Mouse (Mus musculus): Measurements from ENCODE around the gene Klf16.

Gene Klf16

DNA sequence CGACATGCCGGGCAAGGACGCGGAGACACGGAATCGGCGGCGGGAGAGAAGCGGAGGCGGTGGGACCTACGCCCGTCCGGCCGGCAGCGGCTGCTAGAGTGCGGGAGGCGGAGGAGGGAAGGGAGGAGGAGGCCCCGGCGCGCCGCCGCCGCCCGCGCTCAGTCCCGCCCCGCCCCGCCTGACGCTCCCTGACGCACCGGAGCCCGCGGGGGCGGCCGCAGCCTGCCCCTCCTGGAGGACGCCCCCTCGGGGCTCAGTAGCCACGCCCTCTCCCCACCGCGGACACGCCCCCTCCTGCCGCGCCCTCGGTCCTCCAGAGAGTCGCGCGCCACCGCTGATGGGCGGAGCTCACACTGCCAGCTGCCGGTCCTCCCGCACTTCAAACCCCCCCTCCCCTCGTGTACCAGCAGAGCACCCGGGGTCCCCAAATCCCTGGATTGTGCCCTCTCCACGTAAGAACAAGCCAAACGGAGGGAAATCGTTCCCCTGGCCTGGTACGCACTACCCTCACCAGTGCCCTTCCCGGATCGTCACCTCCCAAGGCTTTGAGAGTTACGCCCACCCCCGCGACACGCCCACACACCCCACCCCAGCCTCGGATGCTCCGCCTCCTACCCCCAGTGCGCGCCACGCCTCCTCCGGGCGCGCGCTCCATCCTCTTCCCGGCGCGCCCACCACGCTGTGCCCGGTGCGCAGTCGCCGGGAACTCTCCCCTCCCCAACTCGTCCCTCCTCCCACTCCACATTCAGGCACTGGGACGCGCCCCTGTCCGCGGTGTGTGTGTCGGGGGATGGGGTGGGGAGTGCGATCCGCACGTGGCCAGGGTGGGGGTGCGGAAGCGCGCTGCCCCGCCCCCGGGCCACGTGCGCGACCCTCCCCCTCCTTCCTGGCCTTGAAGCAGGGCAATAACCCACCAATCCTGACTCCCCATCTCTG is at the start of gene Klf16:
Gene Klf16, minus strand, starts transcription at position 127 of the 936 bp plus-strand sequence.
- in situ Hi-C loops (cut with MboI): loop anchor here (5.0 kb wide), 1 partner anchor 105 kb away; no protein-coding TSS in a partner anchor

DNA sequence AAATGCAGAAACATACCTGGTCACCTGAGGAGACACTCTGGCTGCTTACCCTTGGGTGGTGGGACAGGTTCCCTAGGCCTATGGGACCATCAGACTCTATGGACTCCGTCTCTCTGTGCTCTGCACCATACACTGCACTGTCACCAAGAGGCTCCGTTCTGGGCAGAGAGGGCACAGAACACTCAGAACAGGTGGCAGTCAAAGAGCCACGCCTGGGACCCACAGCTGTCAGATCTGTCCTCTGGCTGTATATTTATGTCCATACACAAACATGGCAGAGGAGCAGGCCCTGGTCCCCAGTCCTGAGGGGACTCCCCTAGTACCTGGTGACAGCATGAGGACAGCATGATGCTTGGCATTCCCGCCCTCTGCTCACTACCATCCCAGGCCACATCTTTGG is 48.6 kb upstream of the Klf16 start:
- in situ Hi-C loops (cut with MboI): no loop called here

DNA sequence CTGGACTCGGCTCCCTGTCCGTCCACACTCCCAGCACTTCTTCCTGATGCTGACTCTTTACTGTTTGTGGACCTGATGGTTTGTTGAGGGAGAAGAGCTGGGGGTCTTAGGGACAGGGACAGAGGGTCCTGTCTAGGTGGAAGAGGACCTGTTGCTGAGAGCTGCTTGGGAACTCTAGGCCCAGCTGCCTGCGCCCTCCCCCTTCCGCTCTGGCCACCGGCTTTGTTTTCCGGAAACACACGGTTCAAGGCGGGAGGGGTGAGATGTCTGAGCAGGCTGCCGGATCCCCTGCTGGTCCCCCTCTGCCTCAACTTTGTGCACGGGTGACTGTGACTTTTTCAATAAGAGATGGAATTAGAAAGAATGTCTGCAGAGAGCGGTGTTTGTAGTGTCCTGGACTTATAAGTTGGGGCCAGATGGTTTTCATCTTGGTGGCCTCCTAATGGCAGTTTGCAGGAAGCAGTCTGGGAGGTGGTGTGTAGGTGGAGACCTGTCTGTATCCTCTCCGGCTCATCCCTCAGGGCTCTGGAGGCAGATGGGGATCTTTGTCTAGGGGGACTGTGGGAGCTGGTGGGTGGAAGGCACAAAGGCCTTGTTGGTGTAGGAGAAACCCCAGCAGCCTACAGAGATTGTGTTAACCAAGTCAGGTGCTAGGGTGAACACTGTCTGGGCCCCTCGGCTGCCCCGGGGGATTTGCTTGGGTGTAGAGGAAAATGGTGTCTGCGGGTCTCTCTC is 46.5 kb upstream of the Klf16 start:
- in situ Hi-C loops (cut with MboI): no loop called here

DNA sequence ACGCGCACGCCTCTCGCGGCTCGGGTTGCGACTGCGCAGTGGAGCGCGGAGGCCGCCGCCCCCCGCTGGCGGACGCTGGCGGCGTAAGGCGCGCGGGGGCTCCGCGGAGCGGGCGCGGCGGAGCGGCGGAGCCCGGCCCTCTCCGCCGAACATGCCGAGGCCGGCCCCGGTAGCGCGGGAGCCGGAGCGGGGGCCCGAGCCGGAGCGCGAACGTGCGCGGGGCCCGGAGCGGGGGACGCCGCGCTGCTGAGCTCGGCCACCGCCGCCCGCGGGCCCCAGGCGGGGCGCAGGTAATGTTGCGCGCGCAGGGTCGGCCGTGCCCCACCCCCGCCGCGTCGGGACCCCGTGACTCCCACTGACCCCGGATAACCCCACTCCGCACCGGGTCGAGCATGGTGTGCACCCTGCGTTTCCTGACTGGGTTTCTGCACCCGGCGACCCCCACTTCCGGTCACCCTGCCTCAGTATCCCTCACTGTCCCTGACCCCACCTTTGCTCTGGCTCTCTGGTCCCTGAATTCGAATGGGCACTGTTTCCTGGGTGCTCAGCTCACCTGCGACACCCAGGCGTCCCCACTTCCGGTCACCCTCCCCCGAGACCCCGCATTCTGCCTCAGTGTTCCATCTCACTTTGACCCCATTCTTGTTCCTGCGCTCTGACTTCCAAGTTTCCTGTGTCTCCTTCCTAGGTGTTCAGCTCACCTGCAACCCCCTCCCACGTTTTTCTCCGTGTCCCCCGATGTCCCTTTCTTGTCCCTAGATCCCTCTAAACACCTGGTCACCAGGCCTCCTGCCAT is 45.7 kb upstream of the Klf16 start, which contains the start of gene Csnk1g2:
Gene Csnk1g2, plus strand, starts transcription at position 178 of the 796 bp plus-strand sequence.
- in situ Hi-C loops (cut with MboI): no loop called here

DNA sequence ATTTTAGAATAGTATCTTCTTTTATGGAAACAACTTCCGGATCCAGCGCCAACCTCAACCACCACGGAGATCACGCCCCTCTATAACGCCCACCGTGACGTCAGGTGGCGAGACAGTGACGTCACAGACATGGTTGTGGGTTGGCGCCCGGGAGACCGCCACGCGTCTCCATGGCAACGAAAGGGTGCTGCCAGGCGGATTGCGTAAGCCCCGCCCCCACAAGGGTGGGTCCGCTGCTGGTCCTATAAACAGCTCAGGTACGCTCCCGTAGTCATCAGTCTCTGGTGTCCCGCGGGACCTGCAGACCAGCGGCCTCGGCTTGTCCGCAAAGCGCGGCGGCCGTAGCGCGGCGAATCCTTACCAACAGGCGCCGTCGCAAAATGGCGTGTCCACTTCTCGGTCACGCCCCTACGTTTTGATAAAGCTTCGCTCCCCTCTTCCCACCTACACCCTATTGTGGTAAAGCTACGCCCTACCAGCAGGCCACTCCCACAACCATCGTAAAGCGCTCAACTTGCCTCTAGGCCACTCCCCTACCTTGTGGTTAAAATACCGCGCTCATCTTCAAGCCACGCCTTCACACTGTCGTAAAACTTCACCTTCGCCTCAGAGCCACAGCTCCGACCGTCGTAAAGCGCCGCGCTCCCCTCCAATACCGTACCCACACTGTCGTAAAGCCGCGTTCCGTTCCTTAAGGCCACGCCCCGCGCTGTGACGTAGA is 45.0 kb upstream of the Klf16 start:
- in situ Hi-C loops (cut with MboI): no loop called here

DNA sequence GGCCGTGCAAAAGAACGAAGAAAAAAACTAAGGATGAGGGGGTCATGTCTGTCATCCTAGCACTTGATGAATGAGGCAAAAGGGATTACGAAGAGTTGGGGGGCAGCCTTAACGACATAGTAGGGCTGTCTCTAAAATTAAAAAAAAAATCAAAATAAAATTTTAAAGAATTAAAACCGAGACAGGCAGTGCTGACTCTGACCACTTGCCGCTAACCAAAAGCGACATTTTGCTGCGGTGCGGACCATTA is 44.5 kb upstream of the Klf16 start:
- in situ Hi-C loops (cut with MboI): no loop called here

DNA sequence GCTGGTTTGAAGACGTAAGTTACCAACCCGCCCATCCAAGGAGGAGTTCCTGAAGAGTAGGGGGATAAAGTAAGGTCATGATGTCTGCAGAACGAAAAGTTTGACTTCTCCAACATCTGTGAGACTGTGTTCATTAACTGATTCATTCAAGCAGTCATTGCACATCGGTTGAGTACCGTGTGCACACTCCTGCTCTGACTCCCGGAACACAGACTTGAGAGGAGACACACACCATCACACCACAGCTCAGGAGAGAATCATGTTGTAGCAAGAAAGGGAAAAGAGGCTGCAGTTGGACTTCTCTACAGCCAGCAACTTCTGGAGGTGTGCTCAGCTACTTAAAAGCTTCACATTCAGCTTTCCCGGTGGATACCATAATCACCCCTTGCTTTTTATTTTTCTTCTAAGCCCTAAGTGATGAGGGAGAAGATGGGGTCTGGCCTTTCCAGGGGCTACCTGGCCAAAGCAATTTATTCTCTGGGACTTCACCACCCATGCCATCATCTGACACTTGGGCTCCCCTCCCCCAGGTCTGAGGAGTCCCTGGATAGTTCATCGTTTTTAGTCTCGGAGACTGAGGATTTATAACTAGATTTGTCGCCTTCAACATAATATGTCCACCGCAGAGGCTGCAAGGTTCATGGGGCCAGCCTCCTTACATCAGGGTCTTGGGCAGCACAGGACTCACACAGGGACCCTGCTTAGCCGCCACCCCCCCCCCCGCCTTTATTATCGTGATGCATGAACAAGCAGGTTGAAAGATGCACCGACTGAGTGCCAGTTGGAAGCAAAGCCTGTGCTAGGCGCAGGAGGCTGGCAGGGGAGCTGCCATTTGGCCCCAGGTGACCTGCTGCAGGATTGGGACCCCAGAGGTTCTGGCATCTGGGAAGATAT is 43.9 kb upstream of the Klf16 start:
- in situ Hi-C loops (cut with MboI): no loop called here

DNA sequence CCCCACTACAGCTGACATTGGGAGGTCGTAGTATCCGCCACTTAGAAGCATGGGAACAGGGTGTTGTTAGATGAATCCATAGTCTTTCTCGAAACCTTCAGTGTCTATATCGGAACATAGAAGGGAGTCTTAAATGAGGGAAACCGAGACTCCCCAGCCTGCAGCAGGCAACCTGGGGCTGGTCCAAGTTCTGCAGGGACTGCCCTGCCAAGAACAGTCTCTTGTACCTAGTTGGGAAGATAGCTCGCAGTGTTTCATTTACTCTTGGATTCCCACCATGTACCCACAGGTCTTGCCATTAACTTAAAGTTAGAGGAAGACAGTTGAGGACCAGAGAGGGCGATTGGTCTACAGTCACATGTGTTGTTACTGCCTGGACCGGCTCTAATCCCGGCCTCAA is 43.2 kb upstream of the Klf16 start:
- in situ Hi-C loops (cut with MboI): no loop called here

DNA sequence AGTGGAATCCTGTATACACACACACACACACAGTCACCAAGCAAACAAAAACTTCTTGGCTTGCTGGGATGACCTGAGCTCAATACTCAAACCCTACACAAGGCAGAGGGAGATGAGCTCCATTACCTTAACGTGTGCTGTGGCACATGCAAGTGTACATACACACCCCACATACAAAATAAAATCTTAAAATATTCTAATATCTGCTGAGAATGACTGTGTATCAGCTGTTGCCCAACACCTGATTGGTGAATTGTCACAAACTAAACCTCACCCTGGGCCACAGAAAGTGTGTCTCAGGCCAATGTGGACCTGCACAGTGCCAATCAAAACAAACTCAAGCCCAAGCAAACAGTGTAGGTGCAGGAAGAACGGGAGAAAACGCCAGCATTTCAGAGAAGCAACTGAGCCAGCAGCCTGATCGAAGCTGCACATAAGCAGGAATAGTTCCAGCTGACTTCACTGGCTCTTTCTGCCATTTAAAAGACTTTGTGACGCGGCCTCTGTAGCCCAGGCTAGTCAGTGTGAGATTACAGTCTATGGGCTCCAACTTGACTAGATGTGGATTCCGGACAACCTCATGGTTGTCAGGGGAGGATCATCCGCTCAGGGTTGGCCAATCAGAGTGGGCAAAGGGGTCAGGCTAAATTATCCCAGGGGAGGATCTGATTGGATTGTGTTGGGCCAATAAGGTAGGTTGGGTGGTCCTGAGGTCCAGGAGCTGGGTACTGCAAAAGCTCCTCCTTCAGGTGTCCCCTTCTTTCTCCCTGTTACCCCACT is 42.5 kb upstream of the Klf16 start:
- in situ Hi-C loops (cut with MboI): loop anchor here (5.0 kb wide), 1 partner anchor 37 kb away; no protein-coding TSS in a partner anchor

DNA sequence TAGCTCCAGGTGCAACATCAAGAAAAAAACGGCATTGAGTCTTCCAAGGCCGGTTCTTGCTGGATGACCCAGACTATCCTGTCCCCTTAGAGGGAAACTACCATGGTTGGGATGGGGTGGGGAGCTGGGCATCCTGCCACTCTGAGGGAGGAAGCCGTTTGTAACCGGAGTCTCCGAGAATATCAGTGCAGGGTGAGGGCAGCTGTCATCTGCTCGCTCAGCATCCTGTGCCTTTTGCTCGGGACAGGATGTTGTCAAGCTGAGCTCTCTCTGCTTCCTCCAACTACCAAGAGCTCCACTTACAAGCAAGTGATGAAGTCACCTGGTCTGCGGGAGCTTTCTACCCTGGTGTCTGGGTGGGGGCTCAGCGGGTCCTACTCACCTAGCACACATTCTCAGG is 41.1 kb upstream of the Klf16 start:
- in situ Hi-C loops (cut with MboI): loop anchor here (5.0 kb wide), 1 partner anchor 36 kb away; no protein-coding TSS in a partner anchor

DNA sequence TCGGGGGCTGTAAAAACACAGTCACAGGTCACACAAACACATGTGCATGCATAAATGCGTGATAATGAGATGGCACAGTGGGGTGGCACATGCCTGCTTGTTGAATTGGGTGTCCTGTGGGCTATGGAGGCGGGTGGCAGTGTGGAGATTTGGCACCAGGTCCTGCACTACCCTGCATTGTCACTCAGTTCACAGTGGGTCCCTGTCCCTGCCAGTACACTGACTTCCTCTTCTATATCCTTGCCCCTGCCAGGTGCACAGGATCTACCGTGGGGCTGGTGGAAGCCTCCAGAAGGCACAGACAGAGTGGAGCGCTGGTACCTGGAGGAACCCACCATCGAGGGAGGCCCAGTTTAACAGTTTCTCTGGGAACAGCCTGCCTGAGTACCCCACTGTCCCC is 37.2 kb upstream of the Klf16 start:
- in situ Hi-C loops (cut with MboI): no loop called here

DNA sequence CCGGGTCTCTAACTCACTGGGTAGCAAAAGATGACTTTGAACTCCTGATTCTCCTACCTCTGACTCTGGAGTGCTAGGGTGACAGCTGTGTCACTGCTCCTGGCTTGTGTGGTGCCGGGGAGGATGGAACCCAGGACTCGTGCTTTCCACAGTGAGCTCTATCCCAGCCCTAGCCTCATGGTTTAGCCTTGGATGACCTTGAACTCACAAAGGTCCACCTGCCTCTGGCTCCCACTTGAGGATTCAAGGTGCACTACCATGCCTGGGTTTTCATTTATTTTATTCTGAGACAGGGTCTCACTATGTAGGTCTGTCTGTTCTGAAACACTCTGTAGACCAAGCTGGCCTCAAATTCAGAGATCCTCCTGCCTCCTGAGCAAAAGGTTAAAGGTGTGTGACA is 36.7 kb upstream of the Klf16 start:
- in situ Hi-C loops (cut with MboI): no loop called here

DNA sequence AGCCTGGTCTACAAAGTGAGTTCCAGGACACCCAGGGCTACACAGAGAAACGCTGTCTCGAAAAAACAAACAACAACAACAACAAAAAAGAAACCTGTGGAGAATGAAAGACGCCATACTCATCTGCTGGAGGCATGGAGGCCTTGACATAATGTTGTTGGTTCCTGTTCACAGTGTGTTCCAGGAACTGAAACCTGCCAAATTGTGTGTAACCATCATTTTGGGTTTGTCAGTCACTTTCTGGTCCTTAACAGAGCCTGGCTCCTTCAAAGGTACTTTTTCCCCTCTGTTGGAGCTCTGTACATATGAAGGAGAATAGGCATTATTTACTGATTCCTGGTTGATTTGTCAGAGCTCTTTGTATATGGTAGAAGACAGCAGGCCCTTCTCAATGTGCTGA is 34.8 kb upstream of the Klf16 start:
- in situ Hi-C loops (cut with MboI): no loop called here

DNA sequence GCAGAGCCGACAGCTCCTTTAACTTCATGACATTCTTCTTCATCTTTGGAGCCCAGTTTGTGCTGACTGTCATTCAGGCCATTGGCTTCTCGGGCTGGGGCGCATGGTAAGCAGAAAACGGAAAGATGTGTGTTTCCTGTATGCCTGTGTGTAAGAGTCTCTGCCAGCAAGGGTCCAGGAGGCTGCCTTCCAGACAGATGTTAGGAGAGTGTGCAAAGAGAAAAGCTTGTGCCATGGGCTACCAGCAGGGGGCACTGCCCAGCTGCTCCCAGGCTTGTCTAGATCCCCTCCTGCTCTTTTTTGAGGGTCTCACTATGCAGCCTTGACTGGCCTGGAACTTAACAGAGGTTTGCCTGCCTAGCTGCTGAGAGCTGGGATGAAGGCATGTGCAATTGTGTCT is 33.9 kb upstream of the Klf16 start:
- in situ Hi-C loops (cut with MboI): no loop called here

DNA sequence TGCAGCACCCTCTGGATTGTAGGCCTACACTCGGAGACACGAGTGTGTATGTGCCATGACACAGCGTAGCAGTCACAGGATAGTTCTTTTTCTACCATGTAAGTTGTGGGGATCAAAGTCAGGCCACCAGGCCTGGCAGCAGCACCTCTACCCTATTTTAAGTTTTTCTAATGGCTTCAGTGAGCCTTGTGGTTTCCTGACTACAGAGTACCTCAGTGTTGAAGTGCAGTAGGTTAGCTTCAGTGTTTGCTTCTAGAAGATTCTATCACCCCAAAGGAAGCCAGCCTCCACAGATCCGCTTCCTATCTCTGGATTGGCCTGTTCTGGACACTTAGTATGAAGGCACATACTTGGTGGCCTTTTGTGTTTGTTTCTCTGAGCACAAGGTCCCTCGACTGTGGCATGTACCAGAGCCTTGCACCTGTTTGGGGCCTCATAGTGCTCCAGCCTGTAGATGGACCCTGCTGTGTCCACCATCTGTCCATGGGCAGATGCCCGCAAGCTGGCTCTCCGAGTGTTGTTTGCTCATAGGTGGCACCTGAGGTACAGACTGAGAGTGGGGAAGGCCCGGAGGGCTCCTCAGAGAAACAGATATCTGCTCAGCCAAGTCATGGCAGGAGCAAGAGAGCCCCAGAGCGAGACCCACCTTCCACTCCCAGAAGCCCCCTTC is 33.1 kb upstream of the Klf16 start:
- in situ Hi-C loops (cut with MboI): no loop called here

DNA sequence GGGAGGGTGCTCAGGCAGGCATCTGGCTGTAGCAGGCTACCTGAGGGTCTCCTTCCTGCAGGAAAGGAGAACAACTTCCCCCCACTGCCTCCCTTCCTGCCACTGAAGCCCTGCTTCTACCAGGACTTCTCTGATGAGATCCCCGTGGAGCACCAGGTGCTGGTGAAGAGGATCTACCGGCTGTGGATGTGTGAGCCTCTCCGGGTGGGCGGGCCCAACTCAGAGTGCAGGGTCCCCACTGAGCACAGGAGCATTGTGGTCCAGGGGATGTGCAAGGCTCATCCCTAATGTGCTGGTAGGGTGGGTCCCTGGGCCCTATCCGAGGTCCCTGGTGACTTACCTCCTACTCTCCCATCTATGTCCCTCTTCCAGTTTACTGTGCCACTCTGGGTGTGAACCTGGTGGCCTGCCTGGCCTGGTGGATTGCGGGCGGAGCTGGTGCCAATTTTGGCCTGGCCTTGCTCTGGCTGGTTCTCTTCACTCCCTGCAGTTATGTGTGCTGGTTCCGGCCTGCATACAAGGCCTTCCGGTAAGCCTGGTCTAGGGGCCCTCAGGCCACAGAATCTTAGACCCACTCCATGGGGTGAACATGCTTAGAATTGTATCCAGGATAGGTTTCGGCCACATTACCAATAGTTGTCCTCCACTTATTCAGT is 32.3 kb upstream of the Klf16 start:
- in situ Hi-C loops (cut with MboI): no loop called here

DNA sequence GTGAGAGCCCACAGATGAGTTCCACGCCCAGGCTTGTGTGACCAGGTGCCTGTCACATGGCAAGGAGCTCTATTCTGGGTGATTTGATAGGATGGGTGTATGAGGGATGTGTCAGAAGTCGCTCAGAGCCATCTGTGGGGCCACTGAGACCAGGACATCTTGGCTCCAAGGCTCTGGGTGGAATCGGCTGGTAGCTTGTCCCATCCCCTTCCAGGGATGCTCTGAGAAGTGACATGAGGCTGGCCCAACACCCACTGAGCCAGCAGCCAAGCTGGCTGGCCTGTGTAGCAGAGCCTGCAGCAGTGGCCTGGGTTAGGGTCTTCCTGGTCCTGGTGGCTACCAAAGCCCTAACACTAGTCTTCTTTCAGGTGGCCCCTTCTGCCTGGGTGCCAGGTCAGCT is 31.3 kb upstream of the Klf16 start:
- in situ Hi-C loops (cut with MboI): no loop called here

DNA sequence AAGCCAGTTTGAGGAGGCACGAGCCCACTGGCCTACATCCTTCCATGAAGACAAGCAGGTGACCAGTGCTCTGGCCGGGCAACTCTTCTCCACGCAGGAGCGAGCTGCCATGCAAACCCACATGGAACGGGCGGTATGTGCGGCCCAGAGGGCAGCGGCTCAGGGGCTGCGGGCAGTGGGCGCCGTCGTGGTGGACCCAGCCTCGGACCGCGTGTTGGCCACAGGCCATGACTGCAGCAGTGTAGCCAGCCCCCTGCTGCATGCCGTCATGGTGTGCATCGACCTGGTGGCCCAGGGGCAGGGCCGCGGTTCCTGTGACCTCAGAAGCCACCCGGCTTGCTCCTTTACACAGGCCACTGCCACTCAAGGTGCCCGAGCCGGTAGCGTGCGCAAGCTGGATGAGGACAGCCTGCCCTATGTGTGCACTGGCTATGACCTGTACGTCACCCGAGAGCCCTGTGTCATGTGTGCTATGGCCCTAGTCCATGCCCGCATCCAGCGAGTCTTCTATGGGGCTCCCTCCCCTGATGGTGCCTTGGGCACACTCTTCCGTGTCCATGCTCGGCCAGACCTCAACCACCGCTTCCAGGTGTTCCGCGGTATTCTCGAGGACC is 29.7 kb upstream of the Klf16 start:
- in situ Hi-C loops (cut with MboI): no loop called here

Data from mature B cell (primary cell).